Mouse (Mus musculus): ENCODE measurements around the gene Mlxipl. TPM values are rescaled to one million over a fixed set of nuclear protein-coding genes. Genes with fewer than 3 reads are reported as not detected.

Mlxipl gene
- total and polyA plus RNA-seq, 3 experiments: 0.22 TPM; not detected in 2

DNA sequence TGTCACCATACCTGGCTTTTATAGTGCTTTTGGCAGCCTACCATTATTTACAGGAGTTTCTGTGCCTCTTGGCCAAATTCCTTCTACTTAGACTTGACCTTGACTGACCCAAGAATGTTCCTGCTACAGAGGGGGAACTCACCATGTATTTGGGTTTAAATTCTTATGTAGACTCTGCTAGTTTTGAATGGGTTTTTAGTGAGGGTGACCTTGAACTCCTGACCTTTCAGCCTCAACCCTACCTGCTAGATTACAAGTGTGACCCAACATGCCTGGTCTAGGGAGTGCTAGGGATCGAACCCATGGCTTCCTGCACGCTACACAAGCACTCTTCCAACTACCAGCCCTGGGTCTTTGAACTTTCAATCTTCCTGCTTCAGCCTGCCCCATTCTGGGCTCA lies 17.6 kb upstream of the Mlxipl start:
- no peak for DNase-seq (ENCODE audit: low spot score)
- Histone ChIP-seq H3K9me3 (replicated peaks) (no peaks in the 10 kb centered on the region), H3K4me1 (ENCODE audit: insufficient read depth, low read depth, low read length) (peaks cover 17% of the 10 kb centered on the region), H3K36me3 (replicated peaks) (peaks cover 14% of the 10 kb centered on the region), H3K27me3 (ENCODE audit: insufficient read depth, low read length) (peaks cover 16% of the 10 kb centered on the region; the same call in 1 of the 2 replicates), H3K4me3 (ENCODE audit: low read depth, low read length) (no peak overlapping the region)
- no peak for TF ChIP-seq GATA1 (IDR thresholded peaks at IDR 0.05; ENCODE audit: borderline replicate concordance, low read length)
- no peak for TF ChIP-seq POLR2AphosphoS5 (IDR thresholded peaks at IDR 0.05; ENCODE audit: insufficient replicate concordance, low read depth, low read length)
- no peak for TF ChIP-seq CTCF (IDR thresholded peaks at IDR 0.05; ENCODE audit: low read depth, low read length)
- TF ChIP-seq TAL1 (conservative IDR thresholded peaks at IDR 0.05; ENCODE audit: low read depth, low read length): no peak
- no peak for TF ChIP-seq GATA2 (IDR thresholded peaks at IDR 0.05; ENCODE audit: borderline replicate concordance, low read depth, low read length)
- no peak for ATAC-seq (ENCODE audit: extremely low read depth, insufficient number of reproducible peaks, low FRiP score, poor library complexity, severe bottlenecking)

- Histone ChIP-seq H3K27me3 (ENCODE audit: insufficient read depth, low read length) (peaks cover 16% of the 10 kb centered on the region; the same call in 1 of the 2 replicates), H3K4me3 (ENCODE audit: low read depth, low read length) (no peak overlapping the region)
- ATAC-seq (ENCODE audit: extremely low read depth, insufficient number of reproducible peaks, low FRiP score, poor library complexity, severe bottlenecking): no peak
Measured at GRCm38 (mm10) chr5:135072720-135073119, 17.0 kb upstream of the Mlxipl start.

GRCm38 (mm10) chr5:135073349-135074150 lies 16.1 kb upstream of the Mlxipl start:
- Histone ChIP-seq H3K27me3 (ENCODE audit: insufficient read depth, low read length) (peaks cover 19% of the 10 kb centered on the region), H3K4me3 (ENCODE audit: low read depth, low read length) (no peak overlapping the region), H3K36me3 (replicated peaks) (no peaks in the 10 kb centered on the region), H3K9me3 (replicated peaks) (no peaks in the 10 kb centered on the region), H3K4me1 (ENCODE audit: insufficient read depth, low read depth, low read length) (peaks cover 30% of the 10 kb centered on the region)
- DNase-seq (ENCODE audit: low spot score) (no peak), ATAC-seq (ENCODE audit: extremely low read depth, insufficient number of reproducible peaks, low FRiP score, poor library complexity, severe bottlenecking) (no peak)
- no peak for TF ChIP-seq TAL1 (conservative IDR thresholded peaks at IDR 0.05; ENCODE audit: low read depth, low read length)
- TF ChIP-seq POLR2AphosphoS5 (IDR thresholded peaks at IDR 0.05; ENCODE audit: insufficient replicate concordance, low read depth, low read length): no peak
- no peak for TF ChIP-seq GATA2 (IDR thresholded peaks at IDR 0.05; ENCODE audit: borderline replicate concordance, low read depth, low read length)

More at GRCm38 (mm10) chr5:135072720-135073119, 17.0 kb upstream of the Mlxipl start:
- TF ChIP-seq GATA2 (IDR thresholded peaks at IDR 0.05; ENCODE audit: borderline replicate concordance, low read depth, low read length) (no peak), POLR2AphosphoS5 (IDR thresholded peaks at IDR 0.05; ENCODE audit: insufficient replicate concordance, low read depth, low read length) (no peak), GATA1 (IDR thresholded peaks at IDR 0.05; ENCODE audit: borderline replicate concordance, low read length) (no peak), CTCF (IDR thresholded peaks at IDR 0.05; ENCODE audit: low read depth, low read length) (no peak), TAL1 (conservative IDR thresholded peaks at IDR 0.05; ENCODE audit: low read depth, low read length) (no peak)
- peaks cover 7% of the 10 kb centered on the region for H3K36me3 ChIP-seq (replicated peaks)
- DNase-seq (ENCODE audit: low spot score): no peak
- peaks cover 22% of the 10 kb centered on the region for H3K4me1 ChIP-seq (ENCODE audit: insufficient read depth, low read depth, low read length)
- H3K9me3 ChIP-seq (replicated peaks): no peaks in the 10 kb centered on the region

DNA sequence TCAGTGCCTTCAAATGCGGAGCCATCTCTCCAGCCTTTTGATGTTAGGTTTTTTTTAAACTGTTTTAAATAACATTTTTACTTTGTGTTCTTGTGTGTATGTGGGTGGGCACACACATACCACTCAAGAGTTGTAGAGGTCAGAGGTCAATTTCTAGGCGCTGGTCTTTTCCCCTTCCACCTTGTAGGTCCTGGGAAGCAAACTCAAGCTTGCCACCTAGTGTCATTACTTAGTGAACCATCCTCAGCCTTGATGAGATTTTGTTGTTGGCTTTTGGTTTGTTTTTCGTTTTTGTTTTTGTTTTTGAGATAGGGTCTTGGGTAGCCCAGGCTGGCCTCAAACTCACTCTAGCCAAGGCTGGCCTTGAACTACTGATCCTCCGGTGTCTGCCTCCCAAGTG lies 14.0 kb upstream of the Mlxipl start:
- peaks cover 40% of the 10 kb centered on the region for H3K27me3 ChIP-seq (ENCODE audit: insufficient read depth, low read length)
- H3K4me1 ChIP-seq (ENCODE audit: insufficient read depth, low read depth, low read length): peaks cover 29% of the 10 kb centered on the region
- no peak for ATAC-seq (ENCODE audit: extremely low read depth, insufficient number of reproducible peaks, low FRiP score, poor library complexity, severe bottlenecking)
- no peak overlapping the region for H3K4me3 ChIP-seq (ENCODE audit: low read depth, low read length)
- no peaks in the 10 kb centered on the region for H3K36me3 ChIP-seq (replicated peaks)
- H3K9me3 ChIP-seq (replicated peaks): no peaks in the 10 kb centered on the region
- no peak for DNase-seq (ENCODE audit: low spot score)
- no peak for TF ChIP-seq CTCF (IDR thresholded peaks at IDR 0.05; ENCODE audit: low read depth, low read length)
- no peak for TF ChIP-seq POLR2AphosphoS5 (IDR thresholded peaks at IDR 0.05; ENCODE audit: insufficient replicate concordance, low read depth, low read length)
- no peak for TF ChIP-seq TAL1 (conservative IDR thresholded peaks at IDR 0.05; ENCODE audit: low read depth, low read length)
- no peak for TF ChIP-seq GATA1 (IDR thresholded peaks at IDR 0.05; ENCODE audit: borderline replicate concordance, low read length)
- no peak for TF ChIP-seq GATA2 (IDR thresholded peaks at IDR 0.05; ENCODE audit: borderline replicate concordance, low read depth, low read length)

DNA sequence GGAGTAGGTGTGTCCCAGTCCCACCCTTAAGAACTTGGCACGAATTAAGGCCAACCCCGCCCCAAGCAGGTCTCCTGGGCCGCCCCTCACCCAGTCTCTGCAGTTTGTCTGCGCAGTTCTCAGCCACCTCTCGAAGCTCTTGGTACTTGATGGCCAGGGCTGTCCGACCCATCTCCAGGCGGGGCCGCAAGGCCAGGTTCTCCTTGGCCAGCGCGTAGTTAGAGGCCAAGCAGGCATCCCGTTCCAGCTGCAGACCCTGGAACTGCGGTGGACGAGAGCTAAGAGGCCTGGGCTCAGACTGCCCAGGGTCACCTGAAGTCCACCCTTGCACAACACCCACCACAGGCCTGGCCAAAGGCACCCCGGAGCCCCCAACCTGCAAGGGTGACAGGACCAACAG lies 13.3 kb upstream of the Mlxipl start:
- DNase-seq (ENCODE audit: low spot score): no peak
- Histone ChIP-seq H3K4me1 (ENCODE audit: insufficient read depth, low read depth, low read length) (peaks cover 30% of the 10 kb centered on the region), H3K4me3 (ENCODE audit: low read depth, low read length) (no peak overlapping the region), H3K36me3 (replicated peaks) (no peaks in the 10 kb centered on the region), H3K9me3 (replicated peaks) (no peaks in the 10 kb centered on the region), H3K27me3 (ENCODE audit: insufficient read depth, low read length) (peaks cover 43% of the 10 kb centered on the region)
- TF ChIP-seq GATA1 (IDR thresholded peaks at IDR 0.05; ENCODE audit: borderline replicate concordance, low read length) (no peak), TAL1 (conservative IDR thresholded peaks at IDR 0.05; ENCODE audit: low read depth, low read length) (no peak), POLR2AphosphoS5 (IDR thresholded peaks at IDR 0.05; ENCODE audit: insufficient replicate concordance, low read depth, low read length) (no peak), GATA2 (IDR thresholded peaks at IDR 0.05; ENCODE audit: borderline replicate concordance, low read depth, low read length) (no peak), CTCF (IDR thresholded peaks at IDR 0.05; ENCODE audit: low read depth, low read length) (no peak)
- ATAC-seq (ENCODE audit: extremely low read depth, insufficient number of reproducible peaks, low FRiP score, poor library complexity, severe bottlenecking): no peak

- no peak for DNase-seq (ENCODE audit: low spot score)
- H3K4me3 ChIP-seq (ENCODE audit: low read depth, low read length): no peak overlapping the region
- peaks cover 44% of the 10 kb centered on the region for H3K27me3 ChIP-seq (ENCODE audit: insufficient read depth, low read length)
- TF ChIP-seq POLR2AphosphoS5 (IDR thresholded peaks at IDR 0.05; ENCODE audit: insufficient replicate concordance, low read depth, low read length) (no peak), CTCF (IDR thresholded peaks at IDR 0.05; ENCODE audit: low read depth, low read length) (no peak), TAL1 (conservative IDR thresholded peaks at IDR 0.05; ENCODE audit: low read depth, low read length) (no peak), GATA1 (IDR thresholded peaks at IDR 0.05; ENCODE audit: borderline replicate concordance, low read length) (no peak), GATA2 (IDR thresholded peaks at IDR 0.05; ENCODE audit: borderline replicate concordance, low read depth, low read length) (no peak)
- ATAC-seq (ENCODE audit: extremely low read depth, insufficient number of reproducible peaks, low FRiP score, poor library complexity, severe bottlenecking): no peak
- H3K36me3 ChIP-seq (replicated peaks): no peaks in the 10 kb centered on the region
- H3K4me1 ChIP-seq (ENCODE audit: insufficient read depth, low read depth, low read length): peaks cover 30% of the 10 kb centered on the region
- H3K9me3 ChIP-seq (replicated peaks): no peaks in the 10 kb centered on the region
Measured at GRCm38 (mm10) chr5:135076931-135077505, 12.7 kb upstream of the Mlxipl start.
